Mouse (Mus musculus): ENCODE results near the gene Bbof1.
A peak's percentile ranks its signal among the peaks of the same experiment; 100 is the strongest.

The Bbof1 gene

GRCm38 (mm10) chr12:84400068-84400467, 8.8 kb upstream of the Bbof1 start:
- no peak for DNase-seq (ENCODE audit: low read depth, low spot score)

DNA sequence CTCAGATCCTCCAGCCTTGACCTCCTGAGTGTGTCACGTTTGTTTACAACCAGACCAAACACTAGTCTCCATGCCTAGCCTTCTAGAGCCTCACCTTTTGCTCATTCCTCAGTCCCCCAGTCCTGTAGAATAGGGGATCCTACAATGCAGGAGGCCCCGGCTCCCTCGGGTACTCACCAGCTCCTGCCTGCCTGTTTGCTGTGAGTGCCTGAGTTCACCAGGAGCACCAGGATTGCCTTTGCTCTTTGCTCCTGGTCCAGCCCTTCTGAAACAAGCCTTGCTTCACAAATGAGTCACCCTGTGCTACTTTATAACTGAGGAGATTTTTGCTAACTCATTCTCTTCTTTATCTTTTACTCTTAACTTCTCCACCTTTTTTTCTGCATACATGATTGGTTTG, 8.2 kb upstream of the Bbof1 start:
- DNase-seq (ENCODE audit: low read depth, low spot score): no peak

GRCm38 (mm10) chr12:84402923-84403322, 5.9 kb upstream of the Bbof1 start:
- DNase-seq (ENCODE audit: low read depth, low spot score): no peak

DNA sequence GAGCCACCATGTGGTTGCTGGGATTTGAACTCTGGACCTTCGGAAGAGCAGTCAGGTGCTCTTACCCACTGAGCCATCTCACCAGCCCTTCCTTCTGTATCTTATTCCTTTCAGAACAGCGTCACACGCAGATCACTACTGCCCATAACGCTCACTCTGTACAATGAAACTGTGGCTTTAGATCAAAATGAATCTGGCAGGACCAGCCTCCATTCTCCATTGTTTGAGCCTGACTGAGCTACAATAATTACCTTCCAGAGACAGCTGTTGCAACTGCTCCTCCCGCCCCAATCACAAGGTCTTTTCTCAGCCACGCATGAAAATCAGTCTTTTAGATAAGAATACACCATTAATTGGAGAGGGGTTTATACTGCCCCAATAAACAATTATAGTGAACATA, 4.3 kb upstream of the Bbof1 start:
- no peak for DNase-seq (ENCODE audit: low read depth, low spot score)

GRCm38 (mm10) chr12:84407259-84407658, 1.6 kb upstream of the Bbof1 start:
- peak; percentile 18 for DNase-seq (ENCODE audit: low read depth, low spot score)

DNA sequence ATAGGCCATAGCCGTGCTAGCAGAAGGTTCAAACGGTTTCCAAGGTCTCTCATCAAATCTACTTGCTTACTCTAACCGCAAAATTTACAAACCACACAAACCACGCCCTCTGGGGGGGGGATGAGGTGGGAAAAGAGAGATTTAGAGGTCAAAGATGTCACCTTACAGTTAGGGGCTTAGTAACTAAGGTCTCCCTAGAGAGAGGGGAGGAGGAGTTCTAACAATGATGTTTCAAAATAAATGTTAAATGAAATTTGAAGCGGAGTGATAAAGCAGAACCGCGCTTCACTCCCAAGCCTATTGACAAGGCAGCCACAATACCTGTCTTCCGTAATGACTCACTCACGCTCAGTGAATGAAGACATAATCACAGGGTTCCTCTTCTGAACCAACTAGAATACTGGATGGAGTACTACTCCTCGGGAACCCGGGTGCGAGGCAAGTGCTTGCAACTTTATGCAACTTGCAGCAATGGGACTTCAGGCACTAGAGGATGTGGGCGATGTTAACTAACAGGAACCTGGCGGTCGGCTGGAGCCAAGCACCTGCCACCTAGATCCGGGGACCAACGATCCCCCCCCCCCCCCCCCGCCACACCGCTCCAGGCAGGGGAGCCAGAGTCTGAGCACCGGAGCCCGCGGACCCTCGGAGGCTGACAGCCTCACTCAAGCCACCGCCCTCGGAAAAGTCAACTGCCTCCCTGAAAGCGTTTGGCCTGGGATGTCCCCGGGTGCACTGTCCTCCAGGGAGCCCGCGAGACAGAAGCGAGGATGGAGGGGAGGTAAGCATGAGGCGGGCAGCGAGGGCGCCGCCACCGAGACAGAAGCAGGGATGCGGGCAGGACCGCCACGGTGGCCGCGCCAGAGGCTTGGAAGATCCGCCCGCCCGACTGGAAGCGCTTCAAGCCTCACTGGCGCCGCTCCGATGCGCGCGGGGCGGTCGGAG, 725 bp upstream of the Bbof1 start:
- peak; percentile 31 for DNase-seq (ENCODE audit: low read depth, low spot score)

GRCm38 (mm10) chr12:84416834-84417604, 8.1 kb downstream of the Bbof1 start, which contains the start of gene Rnf113a2:
Rnf113a2 (plus strand) TSS chr12:84417196.
- peak; percentile 85 for DNase-seq (ENCODE audit: low read depth, low spot score)

GRCm38 (mm10) chr12:84417605-84417922, 8.7 kb downstream of the Bbof1 start:
- no peak for DNase-seq (ENCODE audit: low read depth, low spot score)

DNA sequence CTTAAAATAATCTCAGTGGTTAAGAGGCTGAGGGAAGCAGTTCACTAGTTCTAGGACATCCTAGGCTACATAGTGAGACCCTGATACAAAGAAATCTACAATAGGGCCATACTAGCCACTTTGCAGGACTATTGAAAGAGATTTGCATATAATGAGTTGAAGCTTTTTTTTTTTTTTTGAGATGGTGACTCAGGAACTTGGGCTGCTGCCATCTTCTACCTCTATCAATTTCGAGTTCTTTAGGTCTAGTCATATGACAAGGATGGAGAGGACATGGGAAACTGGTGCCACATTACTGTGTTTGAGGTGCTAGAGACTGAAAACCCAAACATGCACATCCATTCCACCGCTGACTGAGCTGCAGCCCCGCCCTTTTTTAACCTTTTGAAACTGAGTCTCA, 15.1 kb downstream of the Bbof1 start:
- DNase-seq (ENCODE audit: low read depth, low spot score): no peak

GRCm38 (mm10) chr12:84429825-84430224, 21.0 kb downstream of the Bbof1 start:
- no peak for DNase-seq (ENCODE audit: low read depth, low spot score)

DNA sequence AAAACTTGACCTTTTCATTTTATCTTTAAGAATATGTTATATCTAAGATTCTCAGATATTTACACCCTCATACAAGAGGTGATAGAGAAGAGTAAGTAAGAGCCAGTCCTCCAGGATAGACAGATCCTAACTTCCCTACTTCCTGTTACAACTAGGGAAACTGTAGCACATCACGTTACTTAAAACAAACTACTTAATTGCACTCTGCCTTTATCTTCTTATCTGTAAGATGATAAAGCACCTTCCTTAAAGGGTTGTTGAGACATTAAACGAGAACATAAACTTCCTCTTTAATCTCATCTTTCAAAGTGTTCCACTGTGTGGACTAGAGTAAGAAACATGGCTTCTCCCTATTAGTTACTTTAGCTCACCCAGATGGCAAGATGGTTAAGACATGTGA, 29.8 kb downstream of the Bbof1 start:
- DNase-seq (ENCODE audit: low read depth, low spot score): no peak

- no peak for DNase-seq (ENCODE audit: low read depth, low spot score)
Observed at GRCm38 (mm10) chr12:84442526-84442925, 33.7 kb downstream of the Bbof1 start.

DNA sequence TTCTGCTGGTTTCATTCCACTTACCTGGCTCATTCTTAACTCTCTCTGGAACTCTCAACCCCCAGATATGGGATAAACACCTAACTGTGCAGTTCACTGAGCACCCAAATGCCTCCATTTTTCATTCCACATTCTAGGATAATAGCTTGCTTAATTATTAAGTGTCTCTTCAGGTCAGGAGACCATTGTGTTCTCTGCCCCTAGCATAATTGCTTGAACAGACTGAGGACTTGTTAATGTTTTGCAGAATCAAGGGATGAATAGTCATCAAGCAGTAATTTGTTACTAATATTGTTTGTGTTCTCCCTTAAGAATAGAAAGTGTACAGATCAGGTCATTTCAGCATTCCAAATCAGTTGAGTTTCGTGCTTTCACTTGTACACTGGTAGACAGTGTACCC, 38.5 kb downstream of the Bbof1 start:
- no peak for DNase-seq (ENCODE audit: low read depth, low spot score)

- DNase-seq (ENCODE audit: low read depth, low spot score): no peak
Observed at GRCm38 (mm10) chr12:84448181-84448580, 39.3 kb downstream of the Bbof1 start.

DNA sequence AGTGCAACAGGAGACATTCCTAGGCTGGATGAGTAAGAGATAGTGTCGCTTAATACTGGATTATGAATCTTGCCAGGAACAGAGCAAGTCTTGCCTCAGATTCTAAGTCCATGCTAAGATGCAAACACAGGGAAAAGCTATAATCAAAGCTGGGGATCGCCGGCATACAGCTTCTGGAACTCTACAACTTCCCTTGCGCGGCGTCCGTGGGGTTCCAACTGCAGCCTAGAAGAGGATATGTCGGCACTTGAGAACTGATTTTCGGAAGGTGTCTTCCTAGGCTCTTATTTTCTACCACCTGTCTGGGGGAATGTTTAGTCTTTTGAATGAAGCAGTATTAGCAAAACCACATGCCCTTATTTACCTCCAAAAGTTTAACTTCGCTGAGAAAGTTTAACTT, 41.0 kb downstream of the Bbof1 start:
- DNase-seq (ENCODE audit: low read depth, low spot score): no peak

- DNase-seq (ENCODE audit: low read depth, low spot score): no peak
Observed at GRCm38 (mm10) chr12:84450351-84450717, 41.5 kb downstream of the Bbof1 start.

DNA sequence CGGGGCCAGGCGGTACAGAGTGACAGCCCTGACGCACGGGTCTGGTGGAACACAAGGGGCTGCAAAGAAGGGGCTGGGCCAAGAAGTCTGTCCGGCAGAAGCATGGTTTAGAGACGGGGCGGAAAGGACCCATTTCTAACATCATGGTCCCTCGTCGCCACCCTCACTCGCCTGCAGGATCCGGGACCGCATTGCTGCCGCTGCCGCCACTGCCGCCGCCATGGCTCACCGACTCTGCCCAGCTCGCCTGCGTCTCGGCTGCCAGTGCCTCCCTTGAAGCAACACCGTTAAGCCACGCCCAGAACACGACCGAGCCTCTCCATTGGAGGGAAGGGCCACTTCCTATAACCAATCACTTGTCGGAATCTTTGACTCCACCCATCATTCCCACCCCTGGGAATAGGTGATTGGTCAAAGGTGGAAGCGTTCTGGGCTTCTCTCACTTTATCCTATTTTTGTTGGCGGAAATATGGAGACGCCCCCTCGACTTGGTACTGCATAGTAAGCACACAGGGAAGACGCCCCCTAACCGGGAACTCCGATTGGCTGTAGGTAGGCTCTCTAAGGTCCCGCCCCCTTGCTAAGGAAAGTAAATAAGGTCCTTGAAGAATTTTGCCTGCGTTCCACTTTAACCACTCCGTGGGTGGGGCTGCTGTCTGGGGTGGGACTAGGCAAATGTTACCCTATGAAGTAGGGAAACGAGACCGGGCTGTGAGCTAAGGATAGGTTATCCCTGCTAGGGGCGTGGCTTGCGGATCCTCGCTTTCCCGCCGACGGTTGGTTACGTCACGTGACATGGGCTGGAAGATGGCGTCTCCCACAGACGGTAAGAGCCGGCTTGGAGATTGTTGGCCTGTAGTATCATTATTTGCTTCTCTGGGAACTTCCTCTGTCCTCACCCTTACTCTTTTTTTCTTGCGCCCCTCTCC, 42.1 kb downstream of the Bbof1 start, which contains the start of the genes Aldh6a1 and Lin52:
Gene Aldh6a1, minus strand, starts transcription at position 287 of the 929 bp plus-strand sequence.
Gene Lin52, plus strand, starts transcription at position 705 of the 929 bp plus-strand sequence.
- peak; percentile 98 for DNase-seq (ENCODE audit: low read depth, low spot score)

DNA sequence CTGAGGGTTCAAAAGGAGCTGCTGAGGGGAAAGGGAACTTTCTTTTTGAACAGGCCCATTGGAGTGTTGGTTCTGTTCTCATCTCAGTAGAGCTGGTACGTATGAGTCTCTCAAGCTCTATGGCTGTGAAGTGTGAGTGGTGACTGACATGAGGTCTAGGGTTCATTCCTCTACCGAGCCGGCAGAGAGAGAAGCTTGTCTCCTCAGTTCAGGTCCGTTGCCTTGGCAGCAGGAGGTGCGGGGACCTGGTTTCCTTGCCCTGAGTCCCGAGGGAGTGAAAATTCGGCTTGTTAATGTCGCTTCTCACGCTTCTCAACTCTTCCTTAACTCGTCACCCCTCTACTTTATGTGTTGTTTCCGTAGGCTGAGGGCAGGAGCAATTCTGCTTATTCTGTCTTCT, 42.9 kb downstream of the Bbof1 start:
- no peak for DNase-seq (ENCODE audit: low read depth, low spot score)

GRCm38 (mm10) chr12:84456911-84457310, 48.0 kb downstream of the Bbof1 start:
- no peak for DNase-seq (ENCODE audit: low read depth, low spot score)

- no peak for DNase-seq (ENCODE audit: low read depth, low spot score)
Observed at GRCm38 (mm10) chr12:84459845-84460244, 51.0 kb downstream of the Bbof1 start.

DNA sequence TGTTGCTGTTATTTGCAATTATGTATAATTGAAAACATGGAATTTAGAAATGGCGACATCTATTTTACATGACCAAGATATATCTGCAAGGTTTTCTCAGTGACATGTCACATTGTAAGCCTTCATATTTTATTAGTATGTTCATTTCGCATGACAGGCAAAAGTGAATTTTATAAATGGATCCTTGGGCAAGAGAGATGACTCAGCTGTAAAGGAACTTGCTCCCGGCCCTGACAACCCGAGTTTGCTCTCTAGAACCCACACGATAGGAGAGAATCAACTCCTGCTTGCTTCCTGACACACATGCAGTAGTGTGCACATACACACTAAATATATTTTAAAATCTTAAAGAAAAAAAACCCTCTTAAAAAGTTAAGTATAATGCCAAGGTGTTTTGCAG, 52.5 kb downstream of the Bbof1 start:
- no peak for DNase-seq (ENCODE audit: low read depth, low spot score)

DNA sequence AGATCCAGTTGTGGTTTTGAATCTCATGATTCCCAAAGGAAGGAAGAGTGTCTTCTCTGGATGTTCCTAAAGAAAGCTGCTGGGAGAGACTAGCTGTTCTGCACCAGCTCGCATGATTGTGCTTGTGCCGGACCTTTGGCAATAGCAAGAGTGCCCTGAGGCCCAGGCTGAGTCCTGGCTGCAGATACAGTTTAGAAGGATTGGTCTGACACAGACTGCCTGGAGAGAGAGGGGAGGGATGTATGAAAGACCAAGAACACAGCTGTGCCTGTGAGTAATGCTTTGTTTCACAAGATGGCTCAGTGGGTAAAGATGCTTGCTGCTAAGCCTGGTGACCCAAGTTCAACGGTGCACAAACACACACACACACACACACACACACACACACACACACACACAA, 54.0 kb downstream of the Bbof1 start:
- no peak for DNase-seq (ENCODE audit: low read depth, low spot score)
